Mouse (Mus musculus): ENCODE measurements around the gene Pdrg1. TPM values are rescaled to one million over a fixed set of nuclear protein-coding genes. Genes with fewer than 3 reads are reported as not detected.

The Pdrg1 gene
- polyA plus RNA-seq (2014; fragmentation: Illumina TruSeq; extraction: RNeasy Lipid Tissue Mini Kit (QIAGEN cat#74804)): 63.4 TPM

GRCm38 (mm10) chr2:153014758-153015593, at the start of gene Pdrg1:
Pdrg1 (minus strand) TSS chr2:153015427.

GRCm38 (mm10) chr2:153031126-153032082, 16.2 kb upstream of the Pdrg1 start, which contains the start of gene Xkr7:
Xkr7 (plus strand) TSS chr2:153031852.

DNA sequence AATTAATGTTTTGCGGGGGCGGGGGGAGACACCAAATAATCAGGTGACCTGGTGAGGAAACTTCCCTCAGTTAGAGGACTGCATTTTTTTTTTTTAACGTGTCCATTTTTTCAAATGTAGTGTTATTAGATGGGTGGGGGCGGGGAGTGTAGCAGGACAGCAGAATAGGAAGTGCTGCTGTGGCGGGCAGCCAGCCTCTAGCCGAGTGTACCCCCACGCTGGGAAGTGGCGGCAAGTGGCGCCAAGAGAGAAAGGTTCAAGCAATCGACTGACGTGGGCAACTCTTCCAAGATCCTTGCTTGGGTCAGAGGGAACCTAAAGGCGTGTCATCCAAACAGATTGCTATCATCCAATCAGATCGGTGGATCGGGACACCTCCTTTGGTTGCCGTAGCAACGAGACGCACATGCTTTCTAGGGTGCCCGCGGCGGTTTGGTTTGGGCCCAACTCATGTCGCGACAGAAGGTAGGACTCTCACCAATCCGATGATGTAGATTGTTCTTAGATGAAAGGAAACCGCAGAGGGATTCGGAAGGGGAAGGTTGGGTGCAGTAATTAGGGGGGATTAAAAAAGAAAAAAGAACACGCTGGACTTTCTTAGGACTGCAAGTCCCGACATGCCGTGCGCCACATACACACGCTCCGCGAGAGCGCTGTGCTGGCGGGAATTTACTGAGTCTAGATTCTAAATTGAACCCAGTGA, 53.0 kb downstream of the Pdrg1 start, which contains the start of gene Ttll9:
Gene Ttll9 (plus strand): TSS at position 395 of the 703 bp plus-strand sequence.

Other genes with a start within 250 kb of the Pdrg1 start
- gene Bcl2l1, start 183.7 kb downstream of the Pdrg1 start, polyA plus RNA-seq (2014; fragmentation: Illumina TruSeq; extraction: RNeasy Lipid Tissue Mini Kit (QIAGEN cat#74804)): 28.0 TPM
- 63.9 TPM for gene Tpx2, start 167.5 kb downstream of the Pdrg1 start, polyA plus RNA-seq (2014; fragmentation: Illumina TruSeq; extraction: RNeasy Lipid Tissue Mini Kit (QIAGEN cat#74804))
- not detected for gene Mylk2, start 104.1 kb downstream of the Pdrg1 start, polyA plus RNA-seq (2014; fragmentation: Illumina TruSeq; extraction: RNeasy Lipid Tissue Mini Kit (QIAGEN cat#74804))
- gene Foxs1, start 82.2 kb downstream of the Pdrg1 start, polyA plus RNA-seq (2014; fragmentation: Illumina TruSeq; extraction: RNeasy Lipid Tissue Mini Kit (QIAGEN cat#74804)): not detected
- not detected for gene Dusp15, start 63.7 kb downstream of the Pdrg1 start, polyA plus RNA-seq (2014; fragmentation: Illumina TruSeq; extraction: RNeasy Lipid Tissue Mini Kit (QIAGEN cat#74804))
- not detected for gene Ttll9, start 52.9 kb downstream of the Pdrg1 start, polyA plus RNA-seq (2014; fragmentation: Illumina TruSeq; extraction: RNeasy Lipid Tissue Mini Kit (QIAGEN cat#74804))
- gene Xkr7, start 16.4 kb upstream of the Pdrg1 start, polyA plus RNA-seq (2014; fragmentation: Illumina TruSeq; extraction: RNeasy Lipid Tissue Mini Kit (QIAGEN cat#74804)): not detected
- gene Ccm2l, start 50.5 kb upstream of the Pdrg1 start, polyA plus RNA-seq (2014; fragmentation: Illumina TruSeq; extraction: RNeasy Lipid Tissue Mini Kit (QIAGEN cat#74804)): 0.54 TPM
- gene Hck, start 93.0 kb upstream of the Pdrg1 start, polyA plus RNA-seq (2014; fragmentation: Illumina TruSeq; extraction: RNeasy Lipid Tissue Mini Kit (QIAGEN cat#74804)): not detected
- 33.0 TPM for gene Tm9sf4, start 145.9 kb upstream of the Pdrg1 start, polyA plus RNA-seq (2014; fragmentation: Illumina TruSeq; extraction: RNeasy Lipid Tissue Mini Kit (QIAGEN cat#74804))
- 3.8 TPM for gene Tspyl3, start 210.0 kb upstream of the Pdrg1 start, polyA plus RNA-seq (2014; fragmentation: Illumina TruSeq; extraction: RNeasy Lipid Tissue Mini Kit (QIAGEN cat#74804))
- gene Plagl2, start 226.0 kb upstream of the Pdrg1 start, polyA plus RNA-seq (2014; fragmentation: Illumina TruSeq; extraction: RNeasy Lipid Tissue Mini Kit (QIAGEN cat#74804)): 15.2 TPM
- gene Pofut1, start 226.1 kb upstream of the Pdrg1 start, polyA plus RNA-seq (2014; fragmentation: Illumina TruSeq; extraction: RNeasy Lipid Tissue Mini Kit (QIAGEN cat#74804)): 22.4 TPM

Data from ovary, adult 10 weeks (tissue).